9 mouse cellular contexts compared by ENCODE assay signal in the genomic region with DNA sequence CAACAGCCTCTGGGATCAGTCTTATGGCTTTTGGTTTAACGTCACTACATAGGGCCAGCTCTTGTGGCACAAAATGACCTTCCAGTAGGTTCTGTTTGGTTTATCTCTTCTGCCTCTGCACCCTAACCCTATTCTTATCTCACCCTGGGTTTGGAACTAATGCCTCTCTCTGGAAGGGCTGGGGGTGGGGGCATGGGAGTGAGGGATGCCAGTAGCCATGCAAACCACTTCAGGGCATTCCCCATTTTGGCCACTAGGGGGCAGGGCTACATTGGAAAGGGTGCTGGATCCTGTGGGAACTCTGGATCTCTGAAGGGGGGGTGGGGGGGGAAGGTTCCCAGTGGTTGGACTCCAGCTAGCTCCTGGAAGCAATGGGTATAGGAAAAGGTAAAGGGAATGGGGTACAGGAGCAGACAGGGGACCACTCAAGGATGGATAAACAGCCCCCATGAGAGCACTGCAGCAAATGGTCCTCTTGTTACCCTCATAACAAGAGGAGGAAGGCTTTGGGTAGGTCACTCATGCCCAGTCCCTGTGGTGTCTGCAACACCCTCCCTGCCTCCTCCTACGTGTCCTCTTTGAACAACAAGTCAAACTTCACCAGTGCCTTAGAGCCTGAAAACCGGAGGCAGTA. TPM values are rescaled to one million over a fixed set of nuclear protein-coding genes. Genes with fewer than 3 reads are reported as not detected.
DNase-seq lines count a peak whose midpoint lies in the region; ATAC-seq and TF ChIP-seq lines count a peak whose summit lies in the region.
"Had no signal": no experiment of that assay in that cellular context is flagged by ENCODE, and none has a peak within 500 bp of the region (broad histone marks: within the 10 kb centered on the region; RNA-seq: fewer than 3 reads in every experiment).

No protein-coding gene starts in this region.

- dilution Hi-C loops in CH12.LX (cut with MboI; ENCODE audit: extremely low pct_ligation_motif_present, extremely low pct_unique_long_range_greater_than_20kb, low sequenced_read_pairs) = no loop called here

- no peak for TF ChIP-seq EP300 in CH12.LX (IDR thresholded peaks at IDR 0.05; ENCODE audit: low read length)

- H3K79me2 ChIP-seq in CH12.LX (replicated peaks; ENCODE audit: control insufficient read depth, extremely low read depth, insufficient read depth, poor library complexity, severe bottlenecking) = no peaks in the 10 kb centered on the region

- WGBS in embryonic facial prominence, embryonic 11.5 days = 85% methylated on average over 3 of the region's 3 CpGs
- 80% methylated on average over 3 of the region's 3 CpGs for WGBS in heart, embryonic 15.5 days

- H3K4me1 ChIP-seq in CH12.LX (ENCODE audit: control insufficient read depth in 1 of 2, insufficient read depth in 2 of 2) = no peaks in the 10 kb centered on the region
- H3K4me1 ChIP-seq in embryonic facial prominence, embryonic 11.5 days (ENCODE audit: control insufficient read depth, insufficient read depth, low read length) = no peaks in the 10 kb centered on the region
- H3K4me1 ChIP-seq in heart, embryonic 15.5 days (replicated peaks) = peaks cover 18% of the 10 kb centered on the region

- in situ Hi-C loops in CH12.LX (cut with MboI; ENCODE audit: low pct_ligation_motif_present, low pct_unique_long_range_greater_than_20kb, low sequenced_read_pairs) = no loop called here

- H3K27ac ChIP-seq in CH12.LX (ENCODE audit: insufficient read depth, low read depth) = no peak overlapping the region
- H3K27ac ChIP-seq in embryonic facial prominence, embryonic 11.5 days (replicated peaks; ENCODE audit: low read depth, low read length) = no peak overlapping the region
- no peak overlapping the region for H3K27ac ChIP-seq in heart, embryonic 15.5 days

- H3K9ac ChIP-seq in CH12.LX (ENCODE audit: insufficient read depth, low read depth) = no peak overlapping the region
- no peak overlapping the region for H3K9ac ChIP-seq in embryonic facial prominence, embryonic 11.5 days (replicated peaks; ENCODE audit: low read length)
- H3K9ac ChIP-seq in heart, embryonic 15.5 days = no peak overlapping the region

- no peaks in the 10 kb centered on the region for H3K9me3 ChIP-seq in CH12.LX (replicated peaks; ENCODE audit: low read length)
- H3K9me3 ChIP-seq in embryonic facial prominence, embryonic 11.5 days (replicated peaks; ENCODE audit: control insufficient read depth, low read length) = no peaks in the 10 kb centered on the region
- H3K9me3 ChIP-seq in heart, embryonic 15.5 days (replicated peaks) = no peaks in the 10 kb centered on the region

- ATAC-seq in embryonic facial prominence, embryonic 11.5 days (replicated peaks; ENCODE audit: insufficient number of reproducible peaks, low FRiP score, low TSS enrichment, low read depth) = no peak
- ATAC-seq in heart, embryonic 15.5 days (replicated peaks; ENCODE audit: insufficient number of reproducible peaks, insufficient read depth, low FRiP score, low read depth) = 0 out of 2 replicates have a peak, but pooled peaks have one; percentile 33

- H3K4me3 ChIP-seq in CH12.LX (replicated peaks in 1 of 3; ENCODE audit: low read depth in 2 of 3, low read length in 2 of 3, poor library complexity in 1 of 3) = no peak overlapping the region
- no peak overlapping the region for H3K4me3 ChIP-seq in embryonic facial prominence, embryonic 11.5 days (ENCODE audit: low read depth, low read length)
- no peak overlapping the region for H3K4me3 ChIP-seq in heart, embryonic 15.5 days
- H3K4me3 ChIP-seq: erythroblast, embryonic 14.5 days had no signal

- TF ChIP-seq CTCF in CH12.LX (conservative IDR thresholded peaks at IDR 0.05 in 1 of 2, IDR thresholded peaks at IDR 0.05 in 1 of 2; ENCODE audit: low read depth in 2 of 2, low read length in 2 of 2) = peak; percentile 38 to 72

- no peak overlapping the region for H3K4me2 ChIP-seq in CH12.LX (ENCODE audit: insufficient read depth, low read depth, poor library complexity, severe bottlenecking)
- no peak overlapping the region for H3K4me2 ChIP-seq in embryonic facial prominence, embryonic 11.5 days (ENCODE audit: low read depth, low read length)
- H3K4me2 ChIP-seq in heart, embryonic 15.5 days = no peak overlapping the region

- peaks cover 3% of the 10 kb centered on the region for H3K27me3 ChIP-seq in CH12.LX (replicated peaks)
- no peaks in the 10 kb centered on the region for H3K27me3 ChIP-seq in embryonic facial prominence, embryonic 11.5 days (ENCODE audit: control insufficient read depth, insufficient read depth, low read length)
- no peaks in the 10 kb centered on the region for H3K27me3 ChIP-seq in heart, embryonic 15.5 days

- DNase-seq in CH12.LX (ENCODE audit: extremely low read depth) = peak; percentile 44
- DNase-seq in adrenal gland, postnatal 36 days = peak; percentile 75 to 81
- DNase-seq in embryonic facial prominence, embryonic 11.5 days (ENCODE audit: low spot score) = peak; percentile 80
- DNase-seq in kidney, postnatal 25 days = peak; percentile 71 to 83
- DNase-seq in lung, adult 18-20 months = peak; percentile 56 to 73
- peak; percentile 71 for DNase-seq in ovary, postnatal 14 days (ENCODE audit: low spot score)
- DNase-seq in thymus, postnatal 4 days = peak; percentile 67

- H3K36me3 ChIP-seq in CH12.LX (replicated peaks in 1 of 2; ENCODE audit: control insufficient read depth in 1 of 2, insufficient read depth in 1 of 2, low read length in 1 of 2) = no peaks in the 10 kb centered on the region
- no peaks in the 10 kb centered on the region for H3K36me3 ChIP-seq in embryonic facial prominence, embryonic 11.5 days (replicated peaks; ENCODE audit: control insufficient read depth, insufficient read depth, low read depth, low read length)
- peaks cover 80% of the 10 kb centered on the region for H3K36me3 ChIP-seq in heart, embryonic 15.5 days

- TF ChIP-seq POLR2A in CH12.LX (IDR thresholded peaks at IDR 0.05; ENCODE audit: low read depth, low read length) = no peak

- peak; percentile 61 for TF ChIP-seq RAD21 in CH12.LX (IDR thresholded peaks at IDR 0.05; ENCODE audit: low read depth, low read length)

TF ChIP-seq in CH12.LX, 34 proteins besides CTCF, POLR2A, EP300 and RAD21:
- TF ChIP-seq POLR2AphosphoS2 (IDR thresholded peaks at IDR 0.05; ENCODE audit: low read depth, low read length) (no peak), SMC3 (IDR thresholded peaks at IDR 0.05; ENCODE audit: low read depth, low read length) (peak; percentile 66)

RNA-seq across cellular contexts. Expression of a gene that starts 30.9 kb away (rescaled TPM):
- total RNA-seq in CH12.LX (2012; rRNA removed) (38.3 and 38.9 TPM in 2 replicates), CH12.LX (2014; rRNA removed) (31.7 and 33.7 TPM in 2 replicates)
- polyA plus RNA-seq in CH12.LX (2012; ENCODE audit: insufficient read length, low read depth) = 47.1 and 58.3 TPM in 2 replicates
- total RNA-seq in adrenal gland, postnatal 36 days (2021) = 10 to 100 TPM; 66.0 to 81.5 TPM
- polyA plus RNA-seq in embryonic facial prominence, embryonic 11.5 days (2014; fragmentation: Nextera tagmentation; extraction: Ambion mirVana) = 193 and 205 TPM in 2 replicates
- polyA plus RNA-seq in heart, embryonic 15.5 days (2015; fragmentation: Nextera tagmentation; extraction: Ambion mirVana) = 63.9 and 82.7 TPM in 2 replicates
